Mouse (Mus musculus): ENCODE results near the gene Slc25a13. TPM values are rescaled to one million over a fixed set of nuclear protein-coding genes. Genes with fewer than 3 reads are reported as not detected.

The Slc25a13 gene
- polyA plus RNA-seq, 1 experiment from 2014 or later: 55.4 TPM

- H3K9me3 ChIP-seq (ENCODE audit: control insufficient read depth, low read length): no peaks in the 10 kb centered on the region
- no peaks in the 10 kb centered on the region for H3K4me1 ChIP-seq (replicated peaks; ENCODE audit: control insufficient read depth, insufficient read depth, low read length)
- H3K4me3 ChIP-seq (ENCODE audit: low read depth, low read length): no peak overlapping the region
- H3K27ac ChIP-seq (ENCODE audit: low read depth, low read length): no peak overlapping the region
- no peaks in the 10 kb centered on the region for H3K27me3 ChIP-seq (replicated peaks; ENCODE audit: control insufficient read depth, insufficient read depth, low read length)
- no peak overlapping the region for H3K9ac ChIP-seq (ENCODE audit: low read depth, low read length)
- no peaks in the 10 kb centered on the region for H3K36me3 ChIP-seq (ENCODE audit: control insufficient read depth, insufficient read depth, low read length)
- H3K4me2 ChIP-seq: no peak overlapping the region
- DNase-seq (ENCODE audit: low spot score): no peak
- ATAC-seq (replicated peaks; ENCODE audit: low FRiP score): no peak
- WGBS: 64% methylated on average over 18 of the region's 18 CpGs
Observed at GRCm38 (mm10) chr6:6038773-6039550, 178.0 kb downstream of the Slc25a13 start.

- Histone ChIP-seq H3K36me3 (ENCODE audit: control insufficient read depth, insufficient read depth, low read length) (no peaks in the 10 kb centered on the region), H3K4me3 (ENCODE audit: low read depth, low read length) (no peak overlapping the region), H3K4me1 (replicated peaks; ENCODE audit: control insufficient read depth, insufficient read depth, low read length) (no peaks in the 10 kb centered on the region), H3K9me3 (ENCODE audit: control insufficient read depth, low read length) (no peaks in the 10 kb centered on the region), H3K4me2 (no peak overlapping the region), H3K9ac (ENCODE audit: low read depth, low read length) (no peak overlapping the region), H3K27me3 (replicated peaks; ENCODE audit: control insufficient read depth, insufficient read depth, low read length) (no peaks in the 10 kb centered on the region), H3K27ac (ENCODE audit: low read depth, low read length) (no peak overlapping the region)
- no peak for ATAC-seq (replicated peaks; ENCODE audit: low FRiP score)
- WGBS: 83% methylated on average over 6 of the region's 6 CpGs
- DNase-seq (ENCODE audit: low spot score): no peak
Observed at GRCm38 (mm10) chr6:6027664-6028063, 189.3 kb downstream of the Slc25a13 start.

GRCm38 (mm10) chr6:6023976-6024375 lies 193.0 kb downstream of the Slc25a13 start:
- no peak for DNase-seq (ENCODE audit: low spot score)
- Histone ChIP-seq H3K27me3 (replicated peaks; ENCODE audit: control insufficient read depth, insufficient read depth, low read length) (no peaks in the 10 kb centered on the region), H3K27ac (ENCODE audit: low read depth, low read length) (no peak overlapping the region), H3K4me3 (ENCODE audit: low read depth, low read length) (no peak overlapping the region), H3K9ac (ENCODE audit: low read depth, low read length) (no peak overlapping the region), H3K36me3 (ENCODE audit: control insufficient read depth, insufficient read depth, low read length) (no peaks in the 10 kb centered on the region), H3K4me1 (replicated peaks; ENCODE audit: control insufficient read depth, insufficient read depth, low read length) (no peaks in the 10 kb centered on the region), H3K4me2 (no peak overlapping the region), H3K9me3 (ENCODE audit: control insufficient read depth, low read length) (no peaks in the 10 kb centered on the region)
- WGBS: 52% methylated on average over 6 of the region's 6 CpGs
- no peak for ATAC-seq (replicated peaks; ENCODE audit: low FRiP score)

- H3K4me2 ChIP-seq: no peak overlapping the region
- H3K4me3 ChIP-seq (ENCODE audit: low read depth, low read length): no peak overlapping the region
- DNase-seq (ENCODE audit: low spot score): no peak
- H3K9me3 ChIP-seq (ENCODE audit: control insufficient read depth, low read length): no peaks in the 10 kb centered on the region
- no peaks in the 10 kb centered on the region for H3K4me1 ChIP-seq (replicated peaks; ENCODE audit: control insufficient read depth, insufficient read depth, low read length)
- H3K27ac ChIP-seq (ENCODE audit: low read depth, low read length): no peak overlapping the region
- no peaks in the 10 kb centered on the region for H3K36me3 ChIP-seq (ENCODE audit: control insufficient read depth, insufficient read depth, low read length)
- H3K9ac ChIP-seq (ENCODE audit: low read depth, low read length): no peak overlapping the region
- H3K27me3 ChIP-seq (replicated peaks; ENCODE audit: control insufficient read depth, insufficient read depth, low read length): no peaks in the 10 kb centered on the region
- WGBS: 63% methylated on average over 9 of the region's 9 CpGs
- no peak for ATAC-seq (replicated peaks; ENCODE audit: low FRiP score)
Observed at GRCm38 (mm10) chr6:6016931-6017330, 200.0 kb downstream of the Slc25a13 start.

GRCm38 (mm10) chr6:6015616-6016015 lies 201.4 kb downstream of the Slc25a13 start:
- no peak for ATAC-seq (replicated peaks; ENCODE audit: low FRiP score)
- Histone ChIP-seq H3K27ac (ENCODE audit: low read depth, low read length) (no peak overlapping the region), H3K27me3 (replicated peaks; ENCODE audit: control insufficient read depth, insufficient read depth, low read length) (no peaks in the 10 kb centered on the region), H3K9me3 (ENCODE audit: control insufficient read depth, low read length) (no peaks in the 10 kb centered on the region), H3K4me1 (replicated peaks; ENCODE audit: control insufficient read depth, insufficient read depth, low read length) (no peaks in the 10 kb centered on the region), H3K4me2 (no peak overlapping the region), H3K36me3 (ENCODE audit: control insufficient read depth, insufficient read depth, low read length) (no peaks in the 10 kb centered on the region), H3K4me3 (ENCODE audit: low read depth, low read length) (no peak overlapping the region), H3K9ac (ENCODE audit: low read depth, low read length) (no peak overlapping the region)
- 54% methylated on average over 15 of the region's 15 CpGs for WGBS
- DNase-seq (ENCODE audit: low spot score): no peak

- Histone ChIP-seq H3K9me3 (ENCODE audit: control insufficient read depth, low read length) (no peaks in the 10 kb centered on the region), H3K27me3 (replicated peaks; ENCODE audit: control insufficient read depth, insufficient read depth, low read length) (no peaks in the 10 kb centered on the region), H3K4me2 (no peak overlapping the region), H3K36me3 (ENCODE audit: control insufficient read depth, insufficient read depth, low read length) (no peaks in the 10 kb centered on the region), H3K4me1 (replicated peaks; ENCODE audit: control insufficient read depth, insufficient read depth, low read length) (no peaks in the 10 kb centered on the region), H3K27ac (ENCODE audit: low read depth, low read length) (no peak overlapping the region), H3K9ac (ENCODE audit: low read depth, low read length) (no peak overlapping the region), H3K4me3 (ENCODE audit: low read depth, low read length) (no peak overlapping the region)
- 83% methylated on average over 2 of the region's 2 CpGs for WGBS
- DNase-seq (ENCODE audit: low spot score) (no peak), ATAC-seq (replicated peaks; ENCODE audit: low FRiP score) (no peak)
Observed at GRCm38 (mm10) chr6:6011364-6011763, 205.6 kb downstream of the Slc25a13 start.

GRCm38 (mm10) chr6:6005762-6006431 lies 211.1 kb downstream of the Slc25a13 start:
- peak; percentile 73 for DNase-seq (ENCODE audit: low spot score)
- no peaks in the 10 kb centered on the region for H3K36me3 ChIP-seq (ENCODE audit: control insufficient read depth, insufficient read depth, low read length)
- H3K27ac ChIP-seq (ENCODE audit: low read depth, low read length): no peak overlapping the region
- H3K27me3 ChIP-seq (replicated peaks; ENCODE audit: control insufficient read depth, insufficient read depth, low read length): no peaks in the 10 kb centered on the region
- peak overlapping the region; percentile 48 for H3K9ac ChIP-seq (ENCODE audit: low read depth, low read length)
- 5% methylated on average over 42 of the region's 42 CpGs for WGBS
- H3K4me1 ChIP-seq (replicated peaks; ENCODE audit: control insufficient read depth, insufficient read depth, low read length): no peaks in the 10 kb centered on the region
- ATAC-seq (replicated peaks; ENCODE audit: low FRiP score): peak; percentile 79
- peak overlapping the region; percentile 92 for H3K4me2 ChIP-seq
- H3K9me3 ChIP-seq (ENCODE audit: control insufficient read depth, low read length): no peaks in the 10 kb centered on the region
- H3K4me3 ChIP-seq (ENCODE audit: low read depth, low read length): peak overlapping the region; percentile 53

- H3K36me3 ChIP-seq (ENCODE audit: control insufficient read depth, insufficient read depth, low read length): no peaks in the 10 kb centered on the region
- DNase-seq (ENCODE audit: low spot score) (no peak), ATAC-seq (replicated peaks; ENCODE audit: low FRiP score) (no peak)
- no peak overlapping the region for H3K4me2 ChIP-seq
- no peaks in the 10 kb centered on the region for H3K9me3 ChIP-seq (ENCODE audit: control insufficient read depth, low read length)
- no peaks in the 10 kb centered on the region for H3K4me1 ChIP-seq (replicated peaks; ENCODE audit: control insufficient read depth, insufficient read depth, low read length)
- no peak overlapping the region for H3K27ac ChIP-seq (ENCODE audit: low read depth, low read length)
- H3K4me3 ChIP-seq (ENCODE audit: low read depth, low read length): no peak overlapping the region
- no peak overlapping the region for H3K9ac ChIP-seq (ENCODE audit: low read depth, low read length)
- no peaks in the 10 kb centered on the region for H3K27me3 ChIP-seq (replicated peaks; ENCODE audit: control insufficient read depth, insufficient read depth, low read length)
- 55% methylated on average over 12 of the region's 12 CpGs for WGBS
Observed at GRCm38 (mm10) chr6:6004756-6005485, 212.1 kb downstream of the Slc25a13 start.
